Mouse (Mus musculus) gastrocnemius, adult 18-20 months (tissue): ENCODE measurements around the gene Itk. TPM values are rescaled to one million over a fixed set of nuclear protein-coding genes. Genes with fewer than 3 reads are reported as not detected.

ENCODE experiments used
- DNase-seq: peaks from one replicate; pipeline ENCODE4 v3.0.0; 2021; ENCODE audit warnings: low spot score
- total RNA-seq, 2 experiments: library from RNA; stranded (reverse); gene quantifications; 2 replicates each; pipeline ENCODE4 v1.2.3; 2021

Gene Itk
- total RNA-seq, 2 experiments from 2014 or later: 0.17 TPM; not detected in 1

GRCm38 (mm10) chr11:46360991-46361665 is 28.2 kb downstream of the Itk start:
- DNase-seq: no peak

GRCm38 (mm10) chr11:46358369-46358768 is 30.9 kb downstream of the Itk start:
- no peak for DNase-seq

DNA sequence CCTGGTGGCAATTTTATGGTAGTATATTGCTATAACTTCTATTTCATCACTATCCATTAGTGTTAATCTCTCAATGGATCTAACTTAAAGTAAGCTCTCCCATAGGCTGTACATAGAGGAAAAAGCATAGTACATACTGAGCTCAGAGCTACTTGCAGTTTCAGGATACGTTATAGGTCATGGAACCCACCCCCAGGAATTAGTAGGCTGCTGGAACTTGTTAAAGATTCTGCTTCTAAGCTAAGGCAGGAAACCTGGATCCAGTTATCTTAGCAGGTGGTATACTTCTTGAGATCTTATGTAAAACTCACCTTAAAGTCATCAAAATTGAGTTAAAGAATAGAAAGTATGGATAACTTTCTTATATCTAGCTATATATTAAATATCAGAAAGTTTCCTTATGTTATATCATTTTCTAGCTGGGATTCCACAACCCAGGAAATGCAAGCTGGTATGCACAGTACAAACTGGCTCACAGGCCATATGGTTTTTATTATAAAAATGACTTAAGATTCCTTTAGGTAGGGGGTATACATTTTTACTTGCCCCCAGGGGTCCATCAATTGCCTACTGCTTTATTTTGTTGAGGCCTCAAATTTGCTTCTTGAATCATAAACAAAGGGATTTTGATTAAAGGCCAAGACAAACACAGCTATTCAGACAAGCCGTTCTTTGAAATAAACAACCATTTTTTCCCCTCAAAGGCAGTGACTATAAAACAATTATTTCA is 39.5 kb downstream of the Itk start:
- no peak for DNase-seq

DNA sequence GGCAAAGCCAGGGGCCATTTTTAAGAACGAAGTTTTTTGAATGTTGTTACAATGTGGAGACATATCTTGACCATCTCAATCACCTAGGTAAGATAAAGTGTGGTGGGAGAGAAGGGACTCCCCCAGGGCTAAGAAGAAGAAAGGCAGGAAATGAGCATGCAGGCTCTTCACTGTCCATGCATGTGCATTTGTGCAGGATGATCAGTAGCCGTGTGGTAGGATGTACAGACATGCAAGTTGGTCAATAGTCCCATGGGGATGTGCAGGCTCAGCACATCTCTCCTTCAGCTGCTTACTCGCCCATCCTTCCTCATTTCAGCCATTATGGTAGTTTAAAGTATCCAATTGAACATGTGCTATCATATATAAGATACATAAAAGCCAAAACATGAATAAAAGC is 40.9 kb downstream of the Itk start:
- DNase-seq: no peak

GRCm38 (mm10) chr11:46347756-46348155 is 41.6 kb downstream of the Itk start:
- no peak for DNase-seq

GRCm38 (mm10) chr11:46343886-46344546 is 45.3 kb downstream of the Itk start:
- DNase-seq: no peak

GRCm38 (mm10) chr11:46341960-46342359 is 47.4 kb downstream of the Itk start:
- DNase-seq: no peak

GRCm38 (mm10) chr11:46336020-46336419 is 53.3 kb downstream of the Itk start:
- DNase-seq: no peak

GRCm38 (mm10) chr11:46332217-46332616 is 57.1 kb downstream of the Itk start:
- no peak for DNase-seq

- DNase-seq: no peak
Observed at GRCm38 (mm10) chr11:46326271-46327015, 62.9 kb downstream of the Itk start.

DNA sequence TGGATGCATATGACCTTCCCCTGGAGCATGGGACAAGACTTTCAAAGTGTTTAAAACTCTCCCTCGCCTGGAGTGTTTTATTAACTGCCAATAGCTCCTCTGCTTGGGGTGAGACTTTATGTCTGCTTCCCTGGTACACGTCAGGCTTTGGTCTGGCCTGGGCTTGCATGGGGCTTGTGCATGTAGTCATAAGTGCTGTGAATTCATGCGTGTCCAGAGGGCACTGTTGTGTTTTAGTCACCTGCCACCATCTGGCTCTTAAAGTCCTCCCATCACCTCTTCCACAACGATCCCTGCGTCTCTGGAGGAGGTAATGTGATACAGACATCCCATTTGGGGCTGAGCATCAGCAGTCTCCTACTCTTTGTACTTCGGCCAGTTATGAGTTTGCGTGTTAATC is 67.8 kb downstream of the Itk start:
- no peak for DNase-seq

GRCm38 (mm10) chr11:46314534-46314933 is 74.8 kb downstream of the Itk start:
- DNase-seq: no peak

DNA sequence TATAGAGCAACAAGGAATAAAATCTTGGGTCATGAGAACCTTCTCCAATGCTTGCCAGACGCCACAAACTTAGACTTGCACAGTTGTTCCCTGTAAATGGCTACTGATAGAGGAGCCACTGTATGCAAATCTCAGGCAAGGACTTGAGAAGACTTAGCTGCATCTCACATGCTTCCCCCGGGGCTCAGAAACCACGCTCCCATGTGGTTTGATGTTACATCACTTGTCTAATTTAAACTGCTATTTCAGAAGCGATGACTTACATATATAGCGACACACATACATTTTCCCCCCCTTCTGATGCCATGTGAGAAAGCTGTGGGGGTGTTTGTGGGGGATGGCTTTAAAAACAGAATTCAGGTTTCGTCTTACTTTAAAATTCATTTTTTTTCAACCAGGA is 75.5 kb downstream of the Itk start:
- DNase-seq: no peak

DNA sequence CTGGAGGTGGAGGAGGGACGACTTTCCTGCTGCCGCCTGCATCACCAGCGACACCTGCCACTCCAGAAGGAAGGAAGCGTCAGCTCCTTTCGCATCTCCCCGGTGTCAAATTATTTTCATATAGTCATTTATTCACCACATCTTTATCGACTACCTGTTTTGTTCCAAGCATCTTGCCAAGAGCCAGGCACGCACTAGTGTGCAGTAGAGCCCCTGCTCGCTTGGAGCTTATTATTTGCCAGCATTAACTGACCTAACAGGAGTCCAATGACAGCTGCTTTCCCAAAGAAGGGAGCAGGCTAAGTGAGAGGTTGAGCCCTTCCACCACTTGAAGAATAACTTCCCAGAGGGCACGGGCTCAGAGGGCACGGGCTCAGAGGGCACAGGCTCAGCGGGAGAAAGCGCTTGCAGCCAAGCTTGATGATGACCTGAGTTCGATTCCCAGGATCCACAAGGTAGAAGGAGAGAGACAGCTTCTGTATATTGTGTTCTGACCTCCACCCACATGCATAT is 76.7 kb downstream of the Itk start, which contains the start of gene Cyfip2:
TSS of gene Cyfip2 (minus strand) at position 337 of the 513 bp plus-strand sequence.
- no peak for DNase-seq

- no peak for DNase-seq
Observed at GRCm38 (mm10) chr11:46311703-46312522, 77.4 kb downstream of the Itk start.

DNA sequence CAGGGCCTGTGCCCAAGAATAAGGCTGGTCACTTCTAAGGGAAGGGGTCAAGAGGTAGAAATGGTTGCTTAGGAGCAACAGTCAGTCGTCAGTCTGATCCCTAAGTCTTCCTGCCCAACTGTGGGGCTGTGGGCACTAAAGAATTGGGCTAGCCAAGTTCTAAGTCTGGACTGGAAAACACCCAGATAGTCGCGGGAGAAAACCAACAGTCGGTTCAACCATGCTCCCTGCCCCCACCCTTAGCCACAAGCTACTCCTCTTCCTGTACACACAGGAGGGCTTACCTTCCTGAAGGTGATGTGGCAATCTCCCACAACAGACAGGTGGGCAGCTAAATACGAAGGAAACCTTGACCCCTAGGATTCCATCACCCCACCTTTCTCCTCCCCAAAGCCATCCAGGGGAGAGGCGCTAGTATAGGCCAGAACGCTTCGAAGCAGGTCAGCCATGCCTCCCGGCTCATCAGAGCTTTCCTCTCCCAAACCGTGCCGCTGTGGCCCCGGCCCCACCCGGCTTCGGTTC is 78.1 kb downstream of the Itk start:
- DNase-seq: no peak

DNA sequence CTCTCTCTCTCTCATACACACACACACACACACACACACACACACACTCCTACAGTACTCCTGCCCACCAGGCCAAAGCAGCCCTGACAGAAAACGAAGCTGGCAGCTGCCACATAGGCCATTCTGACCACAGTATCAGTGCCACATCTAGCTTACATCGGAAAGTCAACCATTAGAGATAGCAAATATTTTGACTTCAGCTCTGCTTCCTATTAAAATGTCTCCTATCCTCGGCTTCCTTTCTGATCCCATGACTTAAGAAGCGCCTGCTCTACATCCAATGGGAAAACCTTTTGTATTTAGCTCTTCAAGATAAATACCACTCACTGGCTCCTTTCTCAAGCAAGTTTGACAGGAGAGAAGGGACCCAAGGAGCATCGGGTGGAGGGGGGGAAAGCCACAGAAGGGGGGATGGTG is 78.7 kb downstream of the Itk start:
- DNase-seq: no peak

DNA sequence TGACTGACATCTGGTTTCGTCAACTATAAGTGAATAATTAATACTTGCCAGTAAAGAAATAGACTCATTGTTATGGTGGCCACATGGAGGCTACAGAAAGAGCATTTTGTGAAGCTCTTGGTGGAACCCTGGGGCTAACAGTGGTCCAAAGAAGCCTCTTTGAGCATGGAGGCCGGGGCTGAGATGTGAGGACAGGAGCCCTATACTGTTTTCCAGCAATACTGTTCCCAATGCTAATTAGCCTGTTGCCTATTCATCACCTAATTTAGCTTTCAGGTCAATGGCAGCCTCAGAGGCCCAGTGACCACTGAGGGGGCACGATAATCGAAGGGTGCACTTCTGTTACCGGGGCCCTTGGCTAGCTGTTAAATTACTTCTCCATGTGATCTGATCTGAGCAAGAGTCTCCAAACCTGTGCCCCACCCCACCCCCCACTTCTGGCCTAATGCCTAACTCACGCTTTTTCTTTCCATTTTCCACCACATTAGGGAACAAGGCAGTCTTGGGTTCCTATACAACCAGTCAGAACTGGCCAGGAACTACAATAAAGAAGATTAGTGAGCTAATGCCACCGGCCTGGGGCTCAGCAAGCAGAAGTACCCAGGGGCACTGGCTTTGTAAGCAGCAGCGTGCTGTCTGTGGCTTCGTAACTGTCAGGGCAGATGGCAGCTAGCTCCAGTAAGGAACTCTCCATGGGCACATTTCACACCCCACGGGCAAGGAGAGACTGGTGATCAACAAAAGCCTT is 79.3 kb downstream of the Itk start:
- no peak for DNase-seq

DNA sequence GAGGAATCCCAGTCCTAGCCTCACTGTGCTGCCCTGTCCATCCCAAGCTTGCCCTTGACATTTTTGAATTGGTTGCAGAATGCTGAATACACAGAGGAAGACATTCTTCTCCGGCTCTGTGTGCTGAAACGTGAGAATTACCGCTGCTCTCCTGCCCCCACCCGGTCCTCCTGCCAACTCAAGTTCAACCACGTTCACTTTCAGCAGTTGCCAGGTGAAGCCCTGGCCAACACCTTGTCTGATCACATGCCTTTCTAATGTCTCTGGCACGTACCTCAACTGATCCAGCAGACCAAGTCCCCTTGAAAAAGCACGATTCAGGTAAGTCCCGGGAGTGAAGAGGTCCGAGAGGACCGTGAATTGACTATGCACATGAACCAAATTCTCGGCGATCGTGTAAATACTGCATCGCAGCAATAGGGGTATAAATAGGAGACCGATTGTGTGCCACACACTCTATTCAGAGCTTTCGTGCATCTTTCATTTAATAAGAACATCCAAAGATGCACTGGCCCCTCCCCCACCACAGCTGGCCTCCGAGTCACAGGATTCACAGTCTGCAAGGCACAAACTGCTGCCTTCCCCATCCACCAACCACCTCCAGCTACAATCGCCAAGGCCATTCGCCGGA is 80.1 kb downstream of the Itk start:
- no peak for DNase-seq
